Mouse (Mus musculus) cortical plate, adult 2 months (tissue): ENCODE measurements around the gene Smim9.

Source experiments
- CTCF ChIP-seq: fragments of 200-500 bp; IDR thresholded peaks from 2 replicates; pipeline ENCODE4 v1.5.1; 2011; ENCODE audit warnings: mild to moderate bottlenecking, control low read depth, low read length; ENCODE audit not compliant: insufficient read depth; ENCODE audit errors: extremely low read depth
- POLR2A ChIP-seq: fragments of 200-500 bp; IDR thresholded peaks from 2 replicates; pipeline ENCODE4 v1.6.1; 2011; ENCODE audit warnings: mild to moderate bottlenecking, low read length, control low read depth; ENCODE audit not compliant: insufficient read depth; ENCODE audit errors: extremely low read depth

GRCm38 (mm10) chrX:75115550-75115949 is 48.0 kb downstream of the Smim9 start:
- TF ChIP-seq POLR2A (no peak), CTCF (no peak)
